Mouse (Mus musculus) testis, adult 2 months (tissue): ENCODE results near the gene Plin4.

Source experiments
- CTCF ChIP-seq: fragments of 200-500 bp; IDR thresholded peaks from 2 replicates; pipeline ENCODE4 v1.5.1; 2012; ENCODE audit warnings: low read depth, mild to moderate bottlenecking, inconsistent platforms, low read length, moderate library complexity; ENCODE audit not compliant: control insufficient read depth, insufficient read depth, insufficient replicate concordance
- POLR2A ChIP-seq: fragments of 200-500 bp; IDR thresholded peaks from 2 replicates; pipeline ENCODE4 v1.6.1; 2012; ENCODE audit warnings: low read depth, mild to moderate bottlenecking, inconsistent platforms, low read length, moderate library complexity; ENCODE audit not compliant: control insufficient read depth

- TF ChIP-seq CTCF: no peak
- no peak for TF ChIP-seq POLR2A
These were observed 1.1 kb downstream of the Plin4 start for GRCm38 (mm10) chr17:56108334-56109044.
